Mouse (Mus musculus) layer of hippocampus, postnatal 14 days (tissue): ENCODE measurements around the gene Hspa1a. TPM values are rescaled to one million over a fixed set of nuclear protein-coding genes. Genes with fewer than 3 reads are reported as not detected.
"Not testable (repeated sequence)": the region's sequence is repeated elsewhere in the genome, so short reads cannot be mapped to it uniquely, and the experiment has no call there.

Experiments used
- DNase-seq, 2 experiments: peaks; one replicate each; pipeline ENCODE4 v3.0.0; 2021 to 2022; ENCODE audit warnings: low spot score in 2 of 2, mixed read lengths in 1 of 2
- total RNA-seq, 2 experiments: library from RNA; stranded (reverse); gene quantifications; 2 replicates each; pipeline ENCODE4 v1.2.3; 2021

Hspa1a gene
- total RNA-seq, 2 experiments from 2014 or later: 12.4 to 13.1 TPM

DNA sequence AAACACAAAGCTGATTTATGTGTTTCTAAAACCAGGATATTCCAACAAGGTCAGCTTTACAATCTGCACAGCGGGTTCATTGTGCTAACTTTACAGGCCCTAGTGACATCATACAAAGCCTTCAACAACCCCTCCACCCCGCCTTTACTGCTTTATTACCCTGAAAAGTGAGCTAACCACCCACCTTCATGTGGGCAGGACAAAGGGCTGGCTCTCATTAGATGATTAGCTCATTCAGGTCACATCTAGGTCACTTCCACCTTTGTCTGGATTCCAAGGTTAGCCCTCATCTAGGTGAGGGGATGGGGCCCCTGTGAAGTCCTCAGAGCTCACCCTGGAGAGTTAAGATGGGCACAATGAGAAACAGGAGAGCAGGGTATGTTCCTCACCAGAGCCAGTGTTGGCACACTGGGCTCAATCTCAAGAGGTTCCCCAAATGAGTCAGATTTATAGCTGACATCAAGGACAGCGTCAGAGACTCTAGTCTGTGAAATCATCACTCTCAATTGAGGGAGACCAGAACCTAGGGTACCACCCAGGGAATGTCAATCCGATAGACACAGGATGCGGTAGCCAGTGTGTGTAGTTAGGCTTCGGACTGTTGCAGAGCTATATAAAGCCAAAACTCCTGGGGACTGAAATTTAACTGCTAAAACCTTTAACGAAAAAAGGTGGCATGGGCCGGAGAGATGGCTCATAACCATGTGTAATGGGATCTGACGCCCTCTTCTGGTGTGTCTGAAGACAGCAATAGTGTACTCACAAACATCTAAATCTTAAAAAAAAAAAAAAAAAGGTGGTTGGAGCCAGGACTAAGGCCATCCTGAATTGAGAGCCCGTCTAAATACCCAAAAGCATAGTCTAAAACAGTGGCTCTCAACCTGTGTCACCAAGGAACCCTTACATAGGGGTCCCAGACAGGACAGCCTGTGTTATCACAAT, 21.2 kb downstream of the Hspa1a start:
- no peak for DNase-seq

DNA sequence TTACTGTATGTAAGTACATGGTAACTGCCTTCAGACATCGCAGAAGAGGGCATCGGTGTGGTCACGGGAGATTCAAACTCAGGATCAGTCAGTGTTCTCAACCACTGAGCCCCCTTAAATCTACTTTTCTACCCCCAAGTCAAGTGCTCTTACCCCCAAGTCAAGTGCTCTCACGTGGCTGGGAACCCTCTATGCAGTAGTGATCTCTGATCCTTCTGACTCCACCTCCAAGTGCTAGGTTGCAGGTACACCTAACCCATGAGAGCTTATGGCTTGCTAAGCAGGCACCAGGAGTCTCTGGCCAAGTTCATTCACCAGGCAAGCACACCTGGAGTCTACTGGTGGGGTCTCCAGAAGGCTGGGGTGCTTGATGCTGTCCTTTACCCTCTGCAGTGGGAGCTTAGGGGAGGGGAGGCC, 22.4 kb downstream of the Hspa1a start:
- DNase-seq: no peak

DNA sequence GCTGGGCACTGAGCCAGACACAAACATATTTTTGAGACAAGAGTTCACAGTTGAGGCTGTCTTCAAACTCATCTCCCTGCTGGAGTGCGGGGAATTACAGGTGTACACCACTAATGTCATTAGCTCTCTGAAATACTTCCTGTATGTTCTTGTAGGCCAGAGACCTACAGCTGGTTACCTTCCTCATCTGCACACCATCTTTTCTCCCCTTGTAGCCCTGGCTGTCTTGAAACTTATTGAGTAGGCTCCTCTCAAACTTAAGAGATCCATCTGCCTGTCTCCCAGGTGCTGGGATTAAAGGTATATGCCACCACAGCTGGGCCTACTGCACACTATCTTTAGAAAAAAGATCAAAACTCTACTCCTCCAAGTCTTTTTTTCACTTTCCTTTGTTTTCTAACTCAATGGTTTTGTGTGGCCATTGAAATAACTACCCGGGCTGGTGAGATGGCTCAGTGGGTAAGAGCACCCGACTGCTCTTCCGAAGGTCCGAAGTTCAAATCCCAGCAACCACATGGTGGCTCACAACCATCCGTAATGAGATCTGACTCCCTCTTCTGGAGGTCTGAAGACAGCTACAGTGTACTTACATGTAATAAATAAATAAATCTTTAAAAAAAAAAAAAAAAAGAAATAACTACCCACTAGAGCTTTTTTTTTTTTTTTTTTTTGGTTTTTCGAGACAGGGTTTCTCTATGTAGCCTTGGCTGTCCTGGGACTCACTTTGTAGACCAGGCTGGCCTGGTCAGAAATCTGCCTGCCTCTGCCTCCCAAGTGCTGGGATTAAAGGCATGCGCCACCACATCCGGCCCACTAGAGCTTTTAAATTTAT, 23.0 kb downstream of the Hspa1a start:
- not testable (repeated sequence) for DNase-seq

DNA sequence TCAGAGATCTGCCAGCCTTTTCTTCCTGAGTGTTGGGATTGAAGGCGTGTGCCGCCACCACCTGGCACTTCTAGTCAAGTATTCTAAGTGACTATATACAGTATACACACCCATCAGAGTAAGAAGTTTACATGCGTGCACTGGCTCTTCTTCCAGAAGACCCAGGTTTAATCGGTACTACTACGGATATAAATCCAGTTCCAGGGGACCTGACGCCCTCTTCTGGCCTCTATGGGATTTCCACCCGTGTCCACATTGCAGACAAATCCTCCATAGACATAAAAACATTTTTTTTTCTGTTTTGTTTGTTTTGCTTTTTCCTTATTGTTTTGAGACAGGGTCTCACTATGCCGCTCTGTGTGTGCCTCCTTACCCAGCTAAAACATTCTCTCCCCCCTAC, 24.4 kb downstream of the Hspa1a start:
- no peak for DNase-seq

DNA sequence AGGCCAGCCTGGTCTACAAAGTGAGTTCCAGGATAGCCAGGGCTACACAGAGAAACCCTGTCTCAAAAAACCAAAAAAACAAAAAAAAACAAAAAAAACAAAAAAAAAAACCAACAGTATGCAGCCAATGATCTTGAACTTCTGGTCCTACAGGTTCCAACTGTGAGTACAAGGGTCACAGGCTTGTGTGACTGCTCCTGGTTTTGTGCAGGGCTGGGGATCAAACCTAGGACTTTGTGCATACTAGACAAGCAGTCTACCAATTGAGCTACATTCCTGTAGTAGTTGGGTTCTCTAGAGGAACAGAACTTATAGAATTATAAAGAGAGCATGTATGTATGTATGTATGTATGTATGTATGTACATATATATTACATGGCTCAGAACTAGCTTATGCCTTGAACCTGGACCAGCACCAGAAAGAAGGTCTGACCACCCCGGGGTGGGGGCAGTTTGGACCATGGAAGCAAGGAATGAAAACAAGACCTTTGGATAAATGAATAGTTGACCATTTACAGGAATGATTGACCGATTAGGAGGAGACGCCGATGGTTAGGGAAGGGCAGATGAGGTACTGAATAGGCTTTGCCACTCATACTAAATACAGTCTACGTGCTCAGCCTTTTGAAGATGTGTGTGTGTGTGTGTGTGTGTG, 25.3 kb downstream of the Hspa1a start:
- no peak for DNase-seq

DNA sequence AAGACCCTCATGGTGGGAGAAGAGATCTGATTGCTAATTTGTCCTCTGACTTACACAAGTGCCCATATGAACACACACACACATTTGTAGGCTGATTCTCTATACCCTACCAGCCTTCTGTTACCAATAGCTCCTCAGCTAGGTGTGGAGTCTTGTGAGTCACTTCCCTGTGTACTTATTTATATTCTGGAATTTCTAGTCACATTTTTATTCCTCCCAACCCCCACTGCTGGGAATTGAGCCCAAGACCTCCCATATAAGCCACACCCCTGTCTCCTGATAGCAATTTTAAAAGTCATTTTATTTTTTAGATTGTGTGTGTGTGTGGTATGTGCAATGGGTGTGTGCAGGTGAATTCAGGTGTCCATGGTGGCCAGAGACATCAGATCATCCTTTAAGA, 27.6 kb downstream of the Hspa1a start:
- DNase-seq: no peak

DNA sequence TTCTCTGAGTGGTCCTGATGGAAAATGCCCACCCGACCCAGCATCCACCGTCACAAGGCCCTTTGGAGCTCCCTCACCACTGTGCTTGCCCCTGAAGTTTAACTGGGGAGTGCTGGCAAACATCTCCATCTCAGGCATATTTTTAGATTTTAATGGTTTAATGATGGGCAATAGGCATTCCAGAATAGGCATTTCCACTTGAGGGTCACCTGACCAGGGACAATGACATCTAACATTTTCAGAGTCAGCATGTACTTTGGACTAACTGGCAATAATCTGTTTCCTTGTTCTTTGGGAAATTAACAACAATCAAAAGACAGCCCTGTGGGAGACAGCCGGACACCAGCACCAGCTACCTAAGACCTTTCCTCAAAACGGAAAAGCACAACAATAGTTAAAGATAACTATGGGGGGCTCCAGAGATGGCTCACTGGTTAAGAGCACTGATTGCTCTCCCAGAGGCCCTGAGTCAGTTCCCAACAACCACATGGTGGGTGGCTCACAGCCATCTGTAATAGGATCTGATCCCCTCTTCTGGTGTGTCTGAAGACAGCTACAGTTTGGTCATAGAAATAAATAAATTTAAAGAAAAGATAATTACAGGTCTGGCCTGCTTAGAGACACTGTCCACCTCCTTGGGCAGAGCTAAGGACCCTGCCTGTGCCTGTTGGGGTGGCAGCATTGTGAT, 28.7 kb downstream of the Hspa1a start:
- DNase-seq: no peak

DNA sequence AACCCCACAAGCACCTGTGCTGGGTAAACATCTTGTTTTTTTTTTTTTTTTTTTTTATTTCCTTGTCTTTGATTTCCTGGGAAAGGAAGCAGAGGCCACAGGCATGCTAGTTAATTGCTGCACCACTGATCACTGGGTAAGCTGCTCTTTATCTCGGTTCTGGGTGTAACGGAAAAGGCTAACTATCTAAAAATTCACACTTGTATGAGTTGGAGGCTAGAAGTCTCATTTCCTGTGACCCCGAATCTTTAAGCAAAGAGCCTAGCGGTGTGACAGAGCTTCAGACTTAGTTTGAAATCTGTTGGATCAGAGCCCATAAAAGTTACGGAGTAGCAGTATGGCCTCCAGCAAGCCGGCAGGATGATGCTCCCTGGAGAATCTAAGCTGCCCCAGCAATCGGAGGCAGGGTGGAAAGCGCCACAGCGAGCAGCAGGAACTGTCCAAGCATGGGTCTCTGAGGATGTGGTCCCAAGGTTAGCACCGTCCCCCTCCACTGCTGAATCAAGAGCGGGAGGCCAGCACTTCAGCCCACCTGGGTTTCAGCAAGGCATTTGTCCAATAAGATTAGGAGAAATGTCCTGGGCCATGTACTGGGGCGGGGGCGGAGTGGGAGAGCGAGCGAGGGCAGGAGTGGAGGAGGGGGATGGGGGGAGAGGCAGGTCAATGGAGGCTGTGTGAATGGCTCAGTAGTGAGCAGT, 30.5 kb downstream of the Hspa1a start:
- no peak for DNase-seq

DNA sequence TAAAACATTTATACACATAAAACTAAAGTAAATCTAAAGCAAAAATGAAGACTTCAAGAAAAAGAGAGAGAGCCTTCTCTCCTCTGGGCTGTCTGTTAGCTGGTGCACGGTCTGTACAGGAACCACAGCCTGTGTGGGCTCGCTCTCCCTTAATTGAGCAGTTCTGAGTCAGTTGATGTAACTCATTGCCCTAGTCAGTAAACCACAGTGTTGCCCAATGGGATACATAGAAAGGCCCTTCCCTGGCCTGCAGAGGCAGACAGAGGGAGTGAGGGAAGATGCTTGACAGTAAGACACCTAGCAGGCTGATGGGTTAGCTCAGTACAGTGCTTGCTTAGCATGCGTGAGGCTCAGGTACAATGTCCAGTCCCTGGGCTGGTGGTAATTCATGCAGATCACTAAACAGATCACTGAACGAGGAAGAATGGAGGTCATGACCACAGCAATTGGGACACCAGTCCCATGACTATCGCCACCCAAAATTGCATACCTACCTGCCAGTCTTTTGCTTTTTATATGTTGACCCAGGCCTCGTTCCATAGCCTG, 33.9 kb downstream of the Hspa1a start:
- no peak for DNase-seq

DNA sequence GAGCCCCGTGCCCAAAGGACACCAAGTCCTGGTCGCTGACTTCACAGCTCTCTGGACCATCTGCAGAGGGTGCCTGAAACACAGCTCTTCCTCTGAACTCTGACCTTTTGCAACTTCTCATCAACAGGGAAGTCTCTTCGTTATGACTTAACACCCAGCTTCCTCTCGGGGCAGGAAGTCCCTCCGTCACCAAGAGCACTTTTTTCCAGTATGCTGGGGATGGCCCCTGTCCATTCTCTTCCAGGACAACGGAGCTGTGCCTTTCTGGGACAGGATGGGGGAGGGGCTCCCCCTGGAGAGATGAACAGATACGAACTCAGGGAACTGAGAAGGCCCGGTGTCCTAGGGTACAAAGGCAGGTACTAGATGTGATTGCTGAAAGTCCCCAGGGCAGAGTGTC, 37.1 kb downstream of the Hspa1a start:
- DNase-seq: no peak

DNA sequence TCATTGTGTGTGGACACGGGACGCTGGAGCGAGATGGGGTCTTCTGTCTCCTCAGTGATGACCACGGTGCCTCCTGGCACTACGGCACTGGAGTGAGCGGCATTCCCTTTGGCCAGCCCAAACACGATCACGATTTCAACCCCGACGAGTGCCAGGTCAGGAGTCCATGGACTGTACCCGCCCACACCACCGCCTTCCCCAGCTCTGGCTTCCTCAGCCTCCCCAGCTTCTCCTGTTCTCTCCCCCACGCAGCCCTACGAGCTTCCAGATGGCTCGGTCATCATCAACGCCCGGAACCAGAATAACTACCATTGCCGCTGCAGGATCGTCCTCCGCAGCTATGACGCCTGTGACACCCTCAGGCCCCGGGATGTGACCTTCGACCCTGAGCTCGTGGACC, 37.9 kb downstream of the Hspa1a start:
- DNase-seq: no peak

DNA sequence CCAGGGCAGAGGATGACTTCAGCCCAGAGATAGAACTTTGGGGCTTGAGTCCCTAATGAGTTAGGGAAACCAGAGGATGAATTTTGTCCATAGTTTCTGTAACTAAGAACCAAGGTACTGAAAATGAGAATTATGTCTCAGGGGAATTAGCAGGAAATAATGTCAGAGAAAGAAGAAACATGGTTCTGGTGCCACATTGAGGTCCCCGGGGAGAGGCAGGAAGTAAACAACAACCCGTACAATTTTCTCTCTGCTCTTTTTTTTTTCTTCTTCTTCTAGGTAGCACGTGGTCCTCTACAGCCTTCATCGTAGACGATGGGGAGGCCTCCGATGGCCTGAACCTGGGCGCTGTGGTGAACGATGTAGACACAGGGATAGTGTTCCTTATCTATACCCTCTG, 39.7 kb downstream of the Hspa1a start:
- DNase-seq: no peak

DNA sequence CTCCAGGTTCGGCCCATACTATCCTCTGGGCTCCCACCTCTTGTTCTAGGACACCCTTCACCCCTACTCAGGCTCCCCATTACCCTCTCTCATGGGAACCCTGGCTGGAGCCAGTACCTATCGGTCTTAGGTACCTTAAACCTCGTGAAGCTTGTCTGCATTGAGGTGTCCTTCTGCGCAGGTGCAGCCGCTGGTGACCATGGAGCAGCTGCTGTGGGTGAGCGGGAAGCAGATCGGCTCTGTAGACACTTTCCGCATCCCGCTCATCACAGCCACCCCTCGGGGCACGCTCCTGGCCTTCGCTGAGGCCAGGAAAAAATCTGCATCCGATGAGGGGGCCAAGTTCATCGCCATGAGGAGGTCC, 40.2 kb downstream of the Hspa1a start:
- DNase-seq: no peak

DNA sequence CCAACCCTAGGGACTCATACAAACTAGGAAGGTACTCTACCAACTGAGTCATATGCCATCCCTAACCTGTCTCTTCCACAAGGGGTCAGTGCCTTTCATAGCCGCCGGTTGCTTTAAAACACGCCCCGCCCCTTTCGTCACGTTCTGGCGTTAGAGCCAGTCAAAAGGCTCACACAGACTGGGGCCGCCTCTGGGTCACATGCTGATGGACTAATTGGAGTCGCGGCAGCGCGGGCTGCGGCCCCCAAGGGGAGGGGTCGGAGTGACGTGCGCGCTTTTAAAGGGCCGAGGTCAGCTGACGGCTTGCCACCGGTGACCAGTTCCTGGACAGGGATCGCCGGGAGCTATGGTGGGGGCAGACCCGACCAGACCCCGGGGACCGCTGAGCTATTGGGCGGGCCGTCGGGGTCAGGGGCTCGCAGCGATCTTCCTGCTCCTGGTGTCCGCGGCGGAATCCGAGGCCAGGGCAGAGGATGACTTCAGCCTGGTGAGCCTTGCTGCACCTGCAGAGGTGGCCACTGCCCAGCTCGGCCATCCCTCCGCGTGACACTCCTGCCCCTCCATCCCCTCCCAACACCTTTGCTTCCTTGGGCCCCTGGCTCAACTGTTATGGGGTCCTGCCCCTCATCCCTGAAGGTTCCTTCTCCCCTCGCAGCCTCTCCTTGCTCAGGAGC, 40.8 kb downstream of the Hspa1a start, which contains the start of gene Neu1:
Gene Neu1, plus strand, starts transcription at position 193 of the 674 bp plus-strand sequence.
- peak; percentile 95 to 99 for DNase-seq

DNA sequence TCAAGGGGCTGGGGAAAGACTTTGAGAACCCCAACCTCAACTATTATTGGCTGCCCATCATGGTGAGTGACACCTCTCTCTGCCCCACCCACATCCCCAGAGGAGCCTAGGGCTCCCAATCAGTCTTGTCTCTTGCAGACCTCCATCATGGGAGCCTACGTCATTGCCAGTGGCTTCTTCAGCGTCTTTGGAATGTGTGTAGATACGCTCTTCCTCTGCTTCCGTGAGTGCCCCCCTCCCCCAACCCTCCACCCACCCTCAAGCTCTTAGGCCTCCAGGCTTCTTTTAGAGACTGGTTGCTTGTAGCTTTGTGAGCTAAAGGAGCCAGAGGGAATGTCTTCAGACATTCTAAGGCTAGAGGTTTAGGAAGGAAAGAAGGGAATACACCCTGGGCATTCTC, 43.1 kb downstream of the Hspa1a start:
- DNase-seq: no peak

DNA sequence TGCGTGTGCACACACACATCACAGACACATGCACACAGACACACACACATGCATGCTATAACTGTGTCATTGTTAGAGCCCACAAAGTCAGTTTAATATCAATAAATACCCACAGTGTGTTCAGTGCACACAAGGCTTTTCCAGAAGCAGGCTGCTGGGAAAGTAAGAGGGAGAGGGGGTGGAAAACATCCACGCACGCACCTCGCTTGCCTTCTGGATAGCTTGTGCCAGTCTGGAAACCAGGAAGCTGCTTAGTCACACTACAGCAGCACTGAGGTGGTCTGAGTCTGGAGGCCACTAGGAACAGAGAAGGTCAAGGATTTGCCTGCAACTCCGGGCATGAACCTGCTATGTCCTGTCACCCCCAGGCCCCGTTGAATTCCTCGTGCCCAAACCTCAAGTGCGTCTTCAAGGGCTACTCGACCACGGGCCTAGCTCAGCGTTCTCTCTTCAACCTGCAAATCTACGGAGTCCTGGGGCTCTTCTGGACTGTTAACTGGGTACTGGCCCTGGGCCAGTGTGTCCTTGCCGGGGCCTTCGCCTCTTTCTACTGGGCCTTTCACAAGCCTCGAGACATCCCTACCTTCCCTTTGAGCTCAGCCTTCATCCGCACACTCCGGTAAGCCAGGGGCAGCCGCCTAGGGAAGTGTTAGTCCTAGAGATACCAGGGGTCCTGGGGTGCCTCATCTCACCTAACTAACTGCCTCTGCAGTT, 44.5 kb downstream of the Hspa1a start:
- no peak for DNase-seq

DNA sequence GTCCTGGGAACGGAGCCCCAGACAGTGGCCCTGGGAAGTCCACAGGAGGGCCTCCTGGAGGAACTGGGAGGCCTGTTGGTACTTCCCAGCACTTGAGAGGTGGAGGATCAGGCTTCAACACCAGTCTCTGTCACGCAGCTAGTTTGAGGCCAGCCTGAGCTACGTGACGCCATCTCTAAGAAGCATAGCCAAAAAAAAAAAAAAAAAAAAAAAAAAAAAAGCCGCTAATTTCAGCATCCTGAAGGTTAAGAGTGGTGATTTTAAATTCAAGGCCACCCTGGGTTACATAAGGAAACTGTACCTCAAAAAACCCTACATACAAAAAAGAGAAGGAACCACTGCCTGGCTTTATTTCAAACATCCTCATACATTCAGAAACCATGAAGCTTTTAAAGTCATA, 47.7 kb downstream of the Hspa1a start:
- DNase-seq: no peak

DNA sequence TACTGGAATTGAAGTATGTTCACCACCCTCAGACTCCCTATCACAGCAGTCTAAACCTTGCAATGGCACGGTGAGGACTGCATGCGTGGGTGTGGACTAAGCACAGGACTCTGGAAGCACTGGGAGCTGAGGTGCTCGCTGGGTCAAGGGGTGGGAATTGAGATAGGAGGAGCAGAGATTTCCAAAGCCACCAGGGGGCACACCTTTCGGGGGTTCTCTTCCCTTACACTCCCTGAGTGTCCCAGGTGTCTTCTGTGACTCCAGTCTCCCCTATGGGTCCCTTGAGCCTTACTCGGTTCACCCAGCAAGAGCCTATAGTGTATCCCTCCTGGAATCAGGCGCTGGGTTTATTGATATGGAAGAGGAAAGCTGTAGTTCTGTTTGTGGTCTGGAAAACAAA, 49.0 kb downstream of the Hspa1a start:
- no peak for DNase-seq
